Mouse (Mus musculus) CD8-positive naive resting alpha-beta T cell, adult 57 days (primary cell): Measurements from ENCODE around the gene Gm5136. TPM values are rescaled to one million over a fixed set of nuclear protein-coding genes. Genes with fewer than 3 reads are reported as not detected.

Experiments used
- total RNA-seq: library from RNA; stranded (reverse); gene quantifications from one replicate; pipeline ENCODE4 v1.2.4, GENCODE M21; 2023

Gene Gm5136
- not detected for total RNA-seq

DNA sequence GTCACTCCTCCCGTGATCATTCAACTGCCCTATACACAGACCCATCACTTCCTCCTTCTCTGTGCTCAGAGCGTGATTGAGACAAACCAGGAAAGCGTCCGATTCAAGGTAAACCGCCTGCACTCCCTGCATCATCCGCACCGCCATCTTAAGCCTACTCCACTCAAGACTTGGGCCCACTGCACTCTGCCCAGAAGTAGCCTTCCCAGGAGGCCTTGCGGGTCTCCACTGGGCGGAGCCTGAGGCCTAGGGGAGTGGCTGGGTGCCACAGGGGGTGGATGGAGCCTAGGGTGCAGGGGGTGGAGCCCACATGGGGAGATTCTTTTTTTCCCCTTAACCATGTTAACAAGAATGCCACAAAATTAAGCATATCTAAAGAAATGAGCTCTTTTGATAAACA lies at the start of gene Gm5136:
Gene Gm5136 (minus strand): TSS at position 215 of the 400 bp plus-strand sequence.

